Mouse (Mus musculus) CH12.LX (cell line): Measurements from ENCODE around the gene Dnajc4. TPM values are rescaled to one million over a fixed set of nuclear protein-coding genes. Genes with fewer than 3 reads are reported as not detected.

ENCODE experiments used
- DNase-seq: peaks from one replicate; pipeline ENCODE4 v3.0.0-alpha.2; 2013; ENCODE audit errors: extremely low read depth
- H3K27ac ChIP-seq: 2 replicates; pipeline ENCODE4 v1.5.1; 2012; ENCODE audit warnings: low read depth, mild to moderate bottlenecking, control low read depth, moderate library complexity; ENCODE audit not compliant: insufficient read depth
- H3K27me3 ChIP-seq: replicated peaks from 2 replicates; pipeline ENCODE3; 2012; ENCODE audit warnings: inconsistent platforms
- H3K36me3 ChIP-seq, 2 experiments: replicated peaks in 1 of 2; 2 replicates each; pipeline versions ENCODE3 to v1.6.1; 2012; ENCODE audit warnings: inconsistent platforms in 1 of 2, low read length in 1 of 2, mild to moderate bottlenecking in 1 of 2, mixed read lengths in 1 of 2, moderate library complexity in 1 of 2; ENCODE audit not compliant: control insufficient read depth in 1 of 2, insufficient read depth in 1 of 2
- H3K4me1 ChIP-seq, 2 experiments: 2 replicates each; pipeline ENCODE4 v1.6.1; 2012; ENCODE audit warnings: inconsistent platforms in 1 of 2, moderate library complexity in 1 of 2; ENCODE audit not compliant: insufficient read depth in 2 of 2, control insufficient read depth in 1 of 2
- H3K4me2 ChIP-seq: 2 replicates; pipeline ENCODE4 v1.6.1; 2012; ENCODE audit warnings: low read depth, mild to moderate bottlenecking, control low read depth; ENCODE audit not compliant: poor library complexity, insufficient read depth, severe bottlenecking
- H3K4me3 ChIP-seq, 3 experiments: fragments of 150-350 bp in 1 of 3; sonication (generic) in 1 of 3; replicated peaks in 1 of 3; 2 replicates each; pipeline versions ENCODE3 to v1.5.1; 2011 to 2012; ENCODE audit warnings: low read depth in 2 of 3, low read length in 2 of 3, mild to moderate bottlenecking in 2 of 3, moderate library complexity in 2 of 3, control low read depth in 1 of 3, improper control_type of control experiment in 1 of 3, inconsistent platforms in 1 of 3, mixed read lengths in 1 of 3; ENCODE audit not compliant: poor library complexity in 1 of 3
- H3K79me2 ChIP-seq: replicated peaks from 2 replicates; pipeline ENCODE4 v1.6.1; 2012; ENCODE audit warnings: mild to moderate bottlenecking, moderate library complexity; ENCODE audit not compliant: control insufficient read depth, poor library complexity, insufficient read depth, severe bottlenecking; ENCODE audit errors: extremely low read depth
- H3K9ac ChIP-seq: 2 replicates; pipeline ENCODE4 v1.6.1; 2012; ENCODE audit warnings: low read depth, mild to moderate bottlenecking, control low read depth, moderate library complexity; ENCODE audit not compliant: insufficient read depth
- H3K9me3 ChIP-seq: replicated peaks from 2 replicates; pipeline ENCODE3; 2012; ENCODE audit warnings: low read length, inconsistent platforms, mixed read lengths
- BHLHE40 ChIP-seq: IDR thresholded peaks from 2 replicates; pipeline ENCODE4 v1.6.1; 2011; ENCODE audit warnings: mild to moderate bottlenecking, low read depth, low read length, improper control_type of control experiment
- CHD1 ChIP-seq: IDR thresholded peaks from 2 replicates; pipeline ENCODE4 v1.6.1; 2012; ENCODE audit warnings: low read depth, low read length, improper control_type of control experiment, inconsistent platforms
- CHD2 ChIP-seq: IDR thresholded peaks from 2 replicates; pipeline ENCODE4 v1.6.1; 2011; ENCODE audit warnings: low read length, improper control_type of control experiment
- CTCF ChIP-seq, 2 experiments: IDR thresholded peaks in 1 of 2; conservative IDR thresholded peaks in 1 of 2; 2 replicates each; pipeline ENCODE4 v1.5.1; 2011 to 2012; ENCODE audit warnings: low read depth in 2 of 2, low read length in 2 of 2, improper control_type of control experiment in 1 of 2, inconsistent platforms in 1 of 2, mild to moderate bottlenecking in 1 of 2, moderate library complexity in 1 of 2
- E2F4 ChIP-seq: IDR thresholded peaks from 2 replicates; pipeline ENCODE4 v1.6.1; 2011; ENCODE audit warnings: low read depth, low read length, improper control_type of control experiment; ENCODE audit not compliant: insufficient replicate concordance
- ELF1 ChIP-seq: IDR thresholded peaks from 2 replicates; pipeline ENCODE4 v1.6.1; 2014; ENCODE audit warnings: low read depth, mild to moderate bottlenecking, inconsistent platforms, low read length, improper control_type of control experiment
- EP300 ChIP-seq: IDR thresholded peaks from 2 replicates; pipeline ENCODE4 v1.6.1; 2011; ENCODE audit warnings: low read length, improper control_type of control experiment
- HCFC1 ChIP-seq: IDR thresholded peaks from 2 replicates; pipeline ENCODE4 v1.6.1; 2012; ENCODE audit warnings: low read depth, mild to moderate bottlenecking, inconsistent platforms, low read length, improper control_type of control experiment
- MAZ ChIP-seq: IDR thresholded peaks from 2 replicates; pipeline ENCODE4 v1.6.1; 2012; ENCODE audit warnings: low read depth, mild to moderate bottlenecking, inconsistent platforms, low read length, improper control_type of control experiment, moderate library complexity
- MXI1 ChIP-seq: IDR thresholded peaks from 2 replicates; pipeline ENCODE4 v1.6.1; 2011; ENCODE audit warnings: mild to moderate bottlenecking, low read depth, low read length, improper control_type of control experiment
- MYC ChIP-seq: IDR thresholded peaks from 2 replicates; pipeline ENCODE4 v1.6.1; 2011; ENCODE audit warnings: low read depth, mild to moderate bottlenecking, improper control_type of control experiment, low read length
- NELFE ChIP-seq: IDR thresholded peaks from 2 replicates; pipeline ENCODE4 v1.6.1; 2011; ENCODE audit warnings: low read depth, low read length, improper control_type of control experiment
- POLR2A ChIP-seq: IDR thresholded peaks from 2 replicates; pipeline ENCODE4 v1.6.1; 2011; ENCODE audit warnings: low read depth, mild to moderate bottlenecking, improper control_type of control experiment, low read length
- POLR2AphosphoS2 ChIP-seq: IDR thresholded peaks from 2 replicates; pipeline ENCODE4 v1.6.1; 2011; ENCODE audit warnings: low read depth, low read length, improper control_type of control experiment
- RAD21 ChIP-seq: IDR thresholded peaks from 2 replicates; pipeline ENCODE4 v1.6.1; 2011; ENCODE audit warnings: low read depth, mild to moderate bottlenecking, low read length, improper control_type of control experiment, moderate library complexity
- SIN3A ChIP-seq: IDR thresholded peaks from 2 replicates; pipeline ENCODE4 v1.6.1; 2012; ENCODE audit warnings: low read length, improper control_type of control experiment, inconsistent platforms
- SMC3 ChIP-seq: IDR thresholded peaks from 2 replicates; pipeline ENCODE4 v1.6.1; 2011; ENCODE audit warnings: low read depth, low read length, improper control_type of control experiment
- TBP ChIP-seq: conservative IDR thresholded peaks from 2 replicates; pipeline ENCODE4 v1.6.1; 2011; ENCODE audit warnings: low read depth, low read length, improper control_type of control experiment
- TCF12 ChIP-seq: IDR thresholded peaks from 2 replicates; pipeline ENCODE4 v1.6.1; 2014; ENCODE audit warnings: low read depth, mild to moderate bottlenecking, inconsistent platforms, low read length, improper control_type of control experiment
- UBTF ChIP-seq: IDR thresholded peaks from 2 replicates; pipeline ENCODE4 v1.6.1; 2012; ENCODE audit warnings: low read depth, mild to moderate bottlenecking, inconsistent platforms, low read length, improper control_type of control experiment, moderate library complexity
- ZC3H11A ChIP-seq: IDR thresholded peaks from 2 replicates; pipeline ENCODE4 v1.6.1; 2012; ENCODE audit warnings: low read depth, mild to moderate bottlenecking, inconsistent platforms, low read length, improper control_type of control experiment
- dilution Hi-C: fragments of 300-500 bp; cut with MboI; formaldehyde crosslinking; loops from 2 replicates; pipeline ENCODE4 v1.14.3; 2020; ENCODE audit warnings: low sequenced_read_pairs; ENCODE audit not compliant: extremely low pct_unique_long_range_greater_than_20kb, extremely low pct_ligation_motif_present
- in situ Hi-C: fragments of 300-500 bp; cut with MboI; formaldehyde crosslinking; loops from 3 replicates; pipeline ENCODE4 v1.14.3; 2019; ENCODE audit warnings: low sequenced_read_pairs, low pct_ligation_motif_present, low pct_unique_long_range_greater_than_20kb, mixed read lengths
- polyA plus RNA-seq: library from polyadenylated mRNA; unstranded; fragments of >175 nt; gene quantifications from 2 replicates; pipeline ENCODE4 v1.2.1, GENCODE M21; 2012; ENCODE audit warnings: low read depth; ENCODE audit not compliant: insufficient read length
- total RNA-seq, 2 experiments: library from RNA; depleted of rRNA; stranded (reverse); fragments of 300-350 nt in 1 of 2; fragments of >200 nt in 1 of 2; gene quantifications; 2 replicates each; pipeline ENCODE4 v1.2.3; 2012 to 2014

The Dnajc4 gene
- total and polyA plus RNA-seq, 3 experiments, result 6.2 to 13.9 (median 11.2) TPM

DNA sequence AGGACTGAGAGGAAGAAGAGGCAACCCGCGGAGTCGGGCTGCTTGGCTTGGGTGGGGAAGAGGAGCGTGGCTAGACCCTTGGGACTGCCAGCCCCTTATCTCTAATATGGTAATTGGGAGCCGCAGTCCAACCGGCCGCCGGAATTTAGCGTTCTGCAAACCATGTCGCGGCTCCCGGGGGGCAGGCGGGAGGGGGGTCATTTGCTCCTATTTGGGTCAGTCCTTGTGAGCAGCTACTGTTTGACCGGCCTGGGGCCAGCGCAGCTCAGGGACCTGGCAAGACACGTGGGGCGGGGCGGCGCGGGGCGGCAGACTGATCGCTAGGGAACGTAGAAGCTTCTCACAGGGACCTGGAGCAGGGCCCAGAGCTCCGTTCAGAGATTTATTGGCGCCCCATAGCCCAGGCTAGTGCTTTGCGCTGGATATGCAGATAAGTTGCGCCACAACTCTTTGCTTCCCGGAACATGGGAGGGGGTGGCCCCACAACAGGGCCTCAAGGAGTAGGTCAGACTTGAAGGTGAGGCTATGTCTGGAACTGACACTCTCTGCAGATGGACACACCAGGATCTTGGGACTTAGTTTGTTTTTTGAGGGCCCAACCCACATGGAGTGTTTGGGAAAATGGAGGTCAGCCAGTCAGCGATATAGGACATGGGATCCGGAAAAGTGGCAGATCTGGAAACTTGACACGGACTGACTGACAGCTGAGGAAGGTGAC is 40.2 kb downstream of the Dnajc4 start:
- H3K4me1 ChIP-seq, result peaks cover 15 to 30% of the 10 kb centered on the region in 2 experiments
- no peak overlapping the region for H3K9ac ChIP-seq
- TF ChIP-seq HCFC1 (no peak), MXI1 (no peak), POLR2A (no peak), SIN3A (no peak), MYC (no peak), BHLHE40 (no peak), ELF1 (no peak), UBTF (no peak), TCF12 (no peak), E2F4 (no peak), CTCF (conservative IDR thresholded peaks at IDR 0.05 in 1 of 2, IDR thresholded peaks at IDR 0.05 in 1 of 2; ENCODE audit: low read depth in 2 of 2, low read length in 2 of 2) (no peak), TBP (no peak), NELFE (no peak), EP300 (no peak), MAZ (no peak), CHD2 (no peak), RAD21 (no peak)
- H3K4me3 ChIP-seq, result no peak overlapping the region
- dilution Hi-C loops, result no loop called here
- H3K4me2 ChIP-seq, result no peak overlapping the region
- H3K27me3 ChIP-seq, result no peaks in the 10 kb centered on the region
- H3K36me3 ChIP-seq, result peaks cover 30 to 93% of the 10 kb centered on the region in 2 experiments
- H3K9me3 ChIP-seq, result no peaks in the 10 kb centered on the region
- no peak overlapping the region for H3K27ac ChIP-seq
- in situ Hi-C loops, result no loop called here
- H3K79me2 ChIP-seq, result no peaks in the 10 kb centered on the region
- DNase-seq, result no peak

DNA sequence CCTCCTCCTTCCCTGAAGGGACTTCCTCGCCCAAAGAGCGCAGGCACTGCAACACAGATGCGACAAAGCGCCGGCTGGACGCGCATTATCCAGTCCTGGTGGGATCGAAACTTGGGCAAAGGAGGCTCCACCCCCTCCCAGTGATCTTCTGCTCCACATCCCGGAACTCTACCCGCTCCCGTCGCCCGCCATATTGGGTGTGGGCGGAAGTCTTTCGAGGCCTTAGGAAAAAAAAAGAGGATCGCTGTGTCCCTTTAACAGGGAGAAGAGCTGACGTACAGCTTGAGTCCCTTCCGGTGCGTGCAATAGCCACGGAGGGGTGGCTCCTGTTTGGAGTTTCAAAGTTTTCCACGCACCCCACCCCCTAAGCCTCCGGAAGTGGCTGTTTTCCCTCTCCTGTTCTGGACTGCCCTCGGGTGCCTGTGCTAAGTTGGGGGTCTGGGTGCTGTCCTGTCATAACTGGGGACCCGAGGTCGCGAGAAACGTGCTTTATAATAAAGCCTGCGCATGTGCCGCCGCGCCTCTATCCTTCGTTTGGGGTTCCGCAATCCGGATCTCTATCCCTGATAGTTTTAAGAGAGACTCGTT is 40.9 kb downstream of the Dnajc4 start:
- dilution Hi-C loops (no loop called here), in situ Hi-C loops (no loop called here)
- H3K79me2 ChIP-seq, result no peaks in the 10 kb centered on the region
- H3K27ac ChIP-seq, result no peak overlapping the region
- no peak overlapping the region for H3K4me3 ChIP-seq
- no peak overlapping the region for H3K9ac ChIP-seq
- H3K4me2 ChIP-seq, result no peak overlapping the region
- DNase-seq, result no peak
- peaks cover 15 to 30% of the 10 kb centered on the region in 2 experiments for H3K4me1 ChIP-seq
- TF ChIP-seq POLR2A (no peak), CHD1 (no peak), ELF1 (peak; percentile 27; the same call in 1 of the 2 replicates), ZC3H11A (no peak), POLR2AphosphoS2 (no peak), SMC3 (no peak)
- H3K9me3 ChIP-seq, result no peaks in the 10 kb centered on the region
- H3K36me3 ChIP-seq, result peaks cover 28 to 89% of the 10 kb centered on the region in 2 experiments
- H3K27me3 ChIP-seq, result no peaks in the 10 kb centered on the region
